Mouse (Mus musculus): ENCODE measurements around the gene Ap1m1.

DNA sequence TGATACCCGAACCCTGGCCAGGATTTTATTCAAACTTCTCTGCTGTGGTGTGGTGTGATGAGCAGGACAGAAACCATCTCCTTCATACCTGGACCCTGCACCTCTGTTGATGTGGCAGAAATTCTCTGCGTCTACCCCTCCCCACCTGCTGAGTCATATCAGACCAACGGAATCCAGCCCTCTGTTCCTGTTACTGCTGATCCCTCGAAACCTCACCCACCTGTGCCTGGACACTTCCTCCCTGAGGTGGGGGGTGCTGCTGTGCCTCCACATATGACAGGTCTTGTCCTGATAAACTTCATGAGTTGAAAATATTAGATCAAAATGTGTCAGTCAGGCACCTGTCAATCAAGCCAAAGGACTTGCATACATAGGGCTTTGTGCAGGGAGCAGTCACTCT lies 45.5 kb downstream of the Ap1m1 start:
- no peak for TF ChIP-seq POLR2A (IDR thresholded peaks at IDR 0.05; ENCODE audit: insufficient read depth, low read length)
- TF ChIP-seq CTCF (IDR thresholded peaks at IDR 0.05; ENCODE audit: low read depth, low read length), result no peak
- no peak for TF ChIP-seq EP300 (IDR thresholded peaks at IDR 0.05; ENCODE audit: insufficient read depth, low read depth, low read length)

Measured in ES-Bruce4 (cell line).